ENCODE assay signal across 17 mouse cellular contexts in genomic region chr9:47123113-47123512, GRCm38 (mm10).
DNase-seq lines count a peak whose midpoint lies in the region; ATAC-seq lines count a peak whose summit lies in the region.
"Had no signal": no experiment of that assay in that cellular context is flagged by ENCODE, and none has a peak within 500 bp of the region (broad histone marks: within the 10 kb centered on the region; RNA-seq: fewer than 3 reads in every experiment).

No protein-coding gene starts in this region.

- ATAC-seq in forebrain, embryonic 14.5 days, result no peak
- no peak for ATAC-seq in forebrain, embryonic 12.5 days (ENCODE audit: low FRiP score)
- ATAC-seq in midbrain, embryonic 14.5 days (ENCODE audit: low FRiP score, low TSS enrichment), result no peak
- ATAC-seq in midbrain, embryonic 16.5 days, result no peak
- ATAC-seq: forebrain, postnatal 0 days had no signal

- no peaks in the 10 kb centered on the region for H3K4me1 ChIP-seq in forebrain, embryonic 14.5 days (ENCODE audit: control insufficient read depth, insufficient read depth, low read length)
- H3K4me1 ChIP-seq in forebrain, embryonic 12.5 days, result no peaks in the 10 kb centered on the region
- no peaks in the 10 kb centered on the region for H3K4me1 ChIP-seq in midbrain, embryonic 14.5 days (ENCODE audit: control insufficient read depth, insufficient read depth, low read length)
- no peaks in the 10 kb centered on the region for H3K4me1 ChIP-seq in midbrain, embryonic 16.5 days (ENCODE audit: control insufficient read depth, insufficient read depth, low read length)
- H3K4me1 ChIP-seq: heart, embryonic 12.5 days; limb, embryonic 13.5 days; midbrain, embryonic 12.5 days; stomach, embryonic 15.5 days had no signal

- no peak overlapping the region for H3K4me2 ChIP-seq in forebrain, embryonic 14.5 days (ENCODE audit: low read length)
- H3K4me2 ChIP-seq in forebrain, embryonic 12.5 days, result no peak overlapping the region
- H3K4me2 ChIP-seq in midbrain, embryonic 14.5 days (ENCODE audit: low read length), result no peak overlapping the region
- H3K4me2 ChIP-seq in midbrain, embryonic 16.5 days (ENCODE audit: low read length), result no peak overlapping the region
- H3K4me2 ChIP-seq: heart, embryonic 12.5 days; limb, embryonic 13.5 days; midbrain, embryonic 12.5 days; stomach, embryonic 15.5 days had no signal

- DNase-seq in forebrain, embryonic 14.5 days (ENCODE audit: low spot score), result peak; percentile 18
- peak; percentile 43 for DNase-seq in midbrain, embryonic 14.5 days
- peak; percentile 48 to 51 for DNase-seq in cerebellum, adult 18-20 months
- DNase-seq in gonadal fat pad, adult 2 months (ENCODE audit: low read depth), result peak; percentile 27
- no peak for DNase-seq in kidney, adult 8-10 months
- no peak for DNase-seq in urinary bladder, postnatal 36 days (ENCODE audit: low spot score in 2 of 2)
- DNase-seq: embryo, embryonic 11 days; forebrain, postnatal 0 days; gastrocnemius, postnatal 36 days; kidney, adult 9 months had no signal

- H3K9me3 ChIP-seq in forebrain, embryonic 14.5 days (replicated peaks; ENCODE audit: control insufficient read depth, low read length), result no peaks in the 10 kb centered on the region
- H3K9me3 ChIP-seq in forebrain, embryonic 12.5 days, result no peaks in the 10 kb centered on the region
- no peaks in the 10 kb centered on the region for H3K9me3 ChIP-seq in midbrain, embryonic 14.5 days (ENCODE audit: control insufficient read depth, low read length)
- H3K9me3 ChIP-seq in midbrain, embryonic 16.5 days (replicated peaks; ENCODE audit: control insufficient read depth, low read length, poor library complexity, severe bottlenecking), result no peaks in the 10 kb centered on the region
- H3K9me3 ChIP-seq: heart, embryonic 12.5 days; limb, embryonic 13.5 days; midbrain, embryonic 12.5 days; stomach, embryonic 15.5 days had no signal

- no peak overlapping the region for H3K9ac ChIP-seq in forebrain, embryonic 14.5 days (ENCODE audit: low read length)
- no peak overlapping the region for H3K9ac ChIP-seq in forebrain, embryonic 12.5 days
- H3K9ac ChIP-seq in midbrain, embryonic 14.5 days (replicated peaks; ENCODE audit: low read length), result no peak overlapping the region
- H3K9ac ChIP-seq in midbrain, embryonic 16.5 days (ENCODE audit: low read depth, low read length), result no peak overlapping the region
- H3K9ac ChIP-seq: forebrain, postnatal 0 days; heart, embryonic 12.5 days; limb, embryonic 13.5 days; midbrain, embryonic 12.5 days; stomach, embryonic 15.5 days had no signal

- H3K27me3 ChIP-seq in forebrain, embryonic 14.5 days (replicated peaks; ENCODE audit: control insufficient read depth, insufficient read depth, low read length), result no peaks in the 10 kb centered on the region
- H3K27me3 ChIP-seq in forebrain, embryonic 12.5 days, result no peaks in the 10 kb centered on the region
- no peaks in the 10 kb centered on the region for H3K27me3 ChIP-seq in midbrain, embryonic 14.5 days (ENCODE audit: control insufficient read depth, insufficient read depth, low read length)
- H3K27me3 ChIP-seq in midbrain, embryonic 16.5 days (ENCODE audit: control insufficient read depth, insufficient read depth, low read depth, low read length), result no peaks in the 10 kb centered on the region
- H3K27me3 ChIP-seq: limb, embryonic 13.5 days; midbrain, embryonic 12.5 days; stomach, embryonic 15.5 days had no signal

- WGBS in forebrain, embryonic 14.5 days, result 82% methylated on average over 2 of the region's 2 CpGs
- 94% methylated on average over 2 of the region's 2 CpGs for WGBS in forebrain, embryonic 12.5 days
- WGBS in midbrain, embryonic 14.5 days, result 73% methylated on average over 2 of the region's 2 CpGs
- WGBS in midbrain, embryonic 16.5 days, result 80% methylated on average over 2 of the region's 2 CpGs

- no peaks in the 10 kb centered on the region for H3K36me3 ChIP-seq in forebrain, embryonic 14.5 days (ENCODE audit: control insufficient read depth, insufficient read depth, low read length)
- H3K36me3 ChIP-seq in forebrain, embryonic 12.5 days (replicated peaks), result no peaks in the 10 kb centered on the region
- no peaks in the 10 kb centered on the region for H3K36me3 ChIP-seq in midbrain, embryonic 14.5 days (ENCODE audit: control insufficient read depth, insufficient read depth, low read length)
- no peaks in the 10 kb centered on the region for H3K36me3 ChIP-seq in midbrain, embryonic 16.5 days (ENCODE audit: control insufficient read depth, insufficient read depth, low read length)
- H3K36me3 ChIP-seq: heart, embryonic 12.5 days; limb, embryonic 13.5 days; midbrain, embryonic 12.5 days; stomach, embryonic 15.5 days had no signal

- no peak overlapping the region for H3K27ac ChIP-seq in forebrain, embryonic 14.5 days (ENCODE audit: low read depth, low read length)
- no peak overlapping the region for H3K27ac ChIP-seq in forebrain, embryonic 12.5 days
- H3K27ac ChIP-seq in midbrain, embryonic 14.5 days (replicated peaks; ENCODE audit: low read depth, low read length), result no peak overlapping the region
- H3K27ac ChIP-seq in midbrain, embryonic 16.5 days (ENCODE audit: low read length), result no peak overlapping the region
- H3K27ac ChIP-seq: left cerebral cortex, adult 2 months; limb, embryonic 13.5 days; midbrain, embryonic 12.5 days; stomach, embryonic 15.5 days had no signal

- no peak overlapping the region for H3K4me3 ChIP-seq in forebrain, embryonic 14.5 days (ENCODE audit: low read depth, low read length)
- H3K4me3 ChIP-seq in forebrain, embryonic 12.5 days (replicated peaks), result no peak overlapping the region
- H3K4me3 ChIP-seq in midbrain, embryonic 14.5 days (replicated peaks; ENCODE audit: low read depth, low read length), result no peak overlapping the region
- no peak overlapping the region for H3K4me3 ChIP-seq in midbrain, embryonic 16.5 days (ENCODE audit: low read depth, low read length)
- H3K4me3 ChIP-seq: heart, embryonic 12.5 days; left cerebral cortex, adult 2 months; limb, embryonic 13.5 days; midbrain, embryonic 12.5 days; stomach, embryonic 15.5 days had no signal

Comparison
In these comparisons a context has a peak if more than half of its experiments do, and no peak if none do; other contexts are left out.
1. DNase-seq: peak in forebrain, embryonic 14.5 days (single experiment), midbrain, embryonic 14.5 days (single experiment), cerebellum, adult 18-20 months (2 of 2) and gonadal fat pad, adult 2 months (single experiment); none in kidney, adult 8-10 months (0 of 2) and urinary bladder, postnatal 36 days (0 of 2).